Mouse (Mus musculus): ENCODE measurements at regions not wholly inside any gene's neighbourhood (a gene's known extent, or its start where the extent isn't known, plus 50 kb on each side); places are given as distances from the start of the nearest gene placed in this dataset.

DNA sequence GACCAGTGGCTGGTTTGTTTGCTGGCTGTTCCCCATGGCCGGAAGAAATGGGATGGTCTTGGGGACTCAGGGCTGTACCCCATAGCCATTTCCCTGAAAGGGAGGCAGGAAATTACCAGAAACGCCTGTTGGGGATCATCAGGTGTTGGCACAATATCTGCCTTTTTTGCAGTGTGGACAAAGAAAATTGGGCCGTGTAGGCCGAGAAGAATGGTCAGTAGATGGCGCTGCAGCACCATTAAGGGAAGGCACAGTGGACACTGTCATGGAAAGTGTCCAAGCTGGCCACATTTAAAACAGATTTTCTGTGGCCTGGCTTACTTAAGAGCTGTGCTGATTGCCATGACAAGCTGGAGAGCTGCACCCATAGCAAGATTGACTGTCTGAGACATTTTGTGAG is 358.1 kb downstream of the Slxl1 start:
- peak in 1 of 2 experiments; percentile 1 for DNase-seq
